Mouse (Mus musculus): ENCODE data around the gene Farp1. TPM values are rescaled to one million over a fixed set of nuclear protein-coding genes. Genes with fewer than 3 reads are reported as not detected.

The Farp1 gene
- polyA plus RNA-seq, 1 experiment from 2014 or later = 15.8 TPM

DNA sequence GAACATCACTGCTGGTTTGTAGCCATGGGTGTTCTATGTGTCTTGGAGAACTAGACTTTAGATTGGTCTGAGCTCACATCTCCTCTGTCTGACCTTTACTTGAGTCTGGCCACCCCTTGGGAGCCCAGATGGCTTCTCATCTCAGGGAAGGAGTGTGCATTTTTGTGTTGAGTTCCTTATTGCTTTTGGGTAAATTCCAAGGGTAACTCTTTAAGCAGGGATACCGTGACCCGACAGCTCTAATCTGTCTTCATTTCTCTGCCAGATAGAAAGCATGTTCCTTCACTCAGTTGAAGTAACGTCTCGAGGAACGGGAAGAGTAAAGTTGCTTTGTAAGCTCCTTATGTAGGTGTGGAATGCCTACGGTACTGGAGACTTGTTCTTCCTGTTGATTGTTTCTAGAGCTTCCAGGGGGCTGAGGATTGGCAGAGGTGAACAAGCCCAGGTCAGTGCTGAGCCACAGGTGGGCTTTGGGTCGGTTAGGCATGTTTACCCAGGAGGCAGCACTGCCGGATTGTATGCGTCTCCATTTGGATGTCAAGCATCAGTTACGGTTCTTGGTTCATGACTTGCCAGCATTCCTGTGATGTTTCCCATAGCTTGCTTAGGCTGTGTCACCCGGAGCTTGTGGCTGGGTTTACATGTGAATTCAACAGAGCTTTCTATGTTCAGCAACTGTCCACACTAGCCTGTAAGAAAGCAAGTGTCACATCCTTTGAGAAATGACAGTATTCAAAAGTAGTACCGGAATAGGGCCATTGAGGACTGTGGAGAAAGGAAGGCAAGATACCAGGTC, 62.8 kb downstream of the Farp1 start:
- WGBS = 57% methylated on average over 12 of the region's 12 CpGs
- H3K27me3 ChIP-seq (replicated peaks) = no peaks in the 10 kb centered on the region
- no peaks in the 10 kb centered on the region for H3K36me3 ChIP-seq
- no peak for ATAC-seq
- H3K4me2 ChIP-seq (replicated peaks) = no peak overlapping the region
- H3K9ac ChIP-seq = no peak overlapping the region
- peaks cover 34% of the 10 kb centered on the region for H3K4me1 ChIP-seq (replicated peaks)
- no peaks in the 10 kb centered on the region for H3K9me3 ChIP-seq
- H3K27ac ChIP-seq = no peak overlapping the region
- no peak overlapping the region for H3K4me3 ChIP-seq (replicated peaks)

DNA sequence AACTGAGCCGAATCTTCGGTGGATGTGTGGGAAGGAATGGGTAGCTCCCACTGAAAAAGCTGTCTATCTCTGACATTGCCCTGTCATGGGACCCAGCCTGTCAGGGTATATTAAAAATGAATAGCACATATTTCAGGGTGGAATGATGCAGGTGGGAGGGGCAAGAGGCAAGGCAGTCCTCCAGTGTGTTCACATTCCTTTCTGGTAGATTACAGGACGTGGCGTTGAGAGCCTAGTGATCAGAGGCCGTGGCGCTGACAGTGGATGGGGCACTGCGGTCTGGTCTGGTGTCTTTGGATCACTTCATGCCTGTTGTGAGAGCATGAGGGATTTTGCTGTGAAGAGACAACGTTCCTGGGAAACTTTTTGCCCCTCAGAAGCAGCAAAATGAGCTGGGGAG, 64.1 kb downstream of the Farp1 start:
- H3K36me3 ChIP-seq = no peaks in the 10 kb centered on the region
- no peaks in the 10 kb centered on the region for H3K27me3 ChIP-seq (replicated peaks)
- no peak for ATAC-seq
- H3K9me3 ChIP-seq = no peaks in the 10 kb centered on the region
- H3K4me1 ChIP-seq (replicated peaks) = peaks cover 40% of the 10 kb centered on the region
- H3K4me2 ChIP-seq (replicated peaks) = no peak overlapping the region
- 63% methylated on average over 8 of the region's 8 CpGs for WGBS
- no peak overlapping the region for H3K9ac ChIP-seq
- H3K4me3 ChIP-seq (replicated peaks) = no peak overlapping the region
- no peak overlapping the region for H3K27ac ChIP-seq

DNA sequence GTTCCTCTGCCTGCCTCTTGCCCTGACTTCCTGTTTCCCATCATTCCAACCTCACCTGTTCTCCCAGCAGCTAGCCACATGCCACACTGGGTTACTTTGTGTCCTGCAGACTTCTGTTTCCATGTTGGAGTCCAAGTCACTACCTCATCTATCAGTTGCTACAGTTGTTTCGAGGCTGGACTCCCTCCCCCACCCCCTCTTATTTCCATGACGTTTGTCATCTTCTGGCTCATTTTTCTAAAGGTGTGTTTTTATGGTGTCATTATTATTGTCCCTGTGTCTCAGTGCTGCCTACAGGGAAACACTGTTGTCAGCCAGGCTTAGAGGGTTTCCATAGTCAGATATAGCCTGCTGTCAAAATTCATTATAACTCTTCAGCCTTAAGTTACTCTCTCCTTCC, 64.9 kb downstream of the Farp1 start:
- Histone ChIP-seq H3K36me3 (no peaks in the 10 kb centered on the region), H3K4me1 (replicated peaks) (peaks cover 44% of the 10 kb centered on the region), H3K4me3 (replicated peaks) (no peak overlapping the region), H3K9ac (no peak overlapping the region), H3K27ac (no peak overlapping the region), H3K9me3 (no peaks in the 10 kb centered on the region), H3K4me2 (replicated peaks) (no peak overlapping the region), H3K27me3 (replicated peaks) (no peaks in the 10 kb centered on the region)
- ATAC-seq = no peak
- WGBS = 66% methylated on average over 2 of the region's 2 CpGs

DNA sequence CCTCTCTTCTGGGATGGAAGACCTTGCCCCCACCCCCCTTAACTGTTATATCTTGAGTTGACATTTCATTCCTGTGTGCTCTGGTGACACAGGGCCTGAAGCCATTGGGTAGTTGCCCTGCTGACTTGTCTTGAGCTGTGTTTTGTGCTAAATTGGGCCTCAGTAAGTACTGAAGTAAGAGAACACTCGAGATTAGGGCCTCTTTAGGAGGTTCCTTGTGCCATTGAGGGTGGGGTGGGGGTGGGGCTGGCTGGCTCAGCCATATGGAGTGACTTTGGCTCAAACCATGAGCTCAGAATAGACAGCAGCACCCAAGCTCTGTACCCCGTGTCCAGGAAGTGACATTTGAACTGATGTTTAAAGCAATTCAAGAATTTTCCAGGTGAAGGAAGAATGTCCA, 65.8 kb downstream of the Farp1 start:
- no peak overlapping the region for H3K4me3 ChIP-seq (replicated peaks)
- H3K9me3 ChIP-seq = no peaks in the 10 kb centered on the region
- WGBS = 21% methylated on average over 2 of the region's 2 CpGs
- H3K4me1 ChIP-seq (replicated peaks) = peaks cover 51% of the 10 kb centered on the region
- no peaks in the 10 kb centered on the region for H3K36me3 ChIP-seq
- no peak overlapping the region for H3K9ac ChIP-seq
- H3K27ac ChIP-seq = no peak overlapping the region
- no peak overlapping the region for H3K4me2 ChIP-seq (replicated peaks)
- no peaks in the 10 kb centered on the region for H3K27me3 ChIP-seq (replicated peaks)
- ATAC-seq = 0 out of 2 replicates have a peak, but pooled peaks have one; percentile 13

DNA sequence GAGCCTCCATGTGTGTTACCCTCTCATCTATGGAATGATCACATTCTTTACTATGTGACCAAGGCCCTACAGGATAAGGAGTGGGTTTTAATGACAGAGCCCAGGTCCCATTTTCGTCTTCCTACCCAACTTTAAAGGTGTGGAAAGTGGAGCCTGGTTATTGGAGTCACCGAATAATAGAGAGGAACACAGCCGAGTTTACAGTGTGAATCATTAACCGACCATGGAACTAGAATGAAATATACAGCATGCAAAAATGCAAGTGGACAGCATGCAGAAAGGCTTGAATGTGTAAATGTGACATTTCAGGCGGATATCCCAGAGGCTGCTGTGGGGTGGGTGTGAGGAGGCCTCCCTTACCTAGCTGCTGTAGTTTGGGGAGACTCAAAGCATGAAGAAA, 66.5 kb downstream of the Farp1 start:
- 59% methylated on average over 5 of the region's 5 CpGs for WGBS
- Histone ChIP-seq H3K27ac (no peak overlapping the region), H3K4me2 (replicated peaks) (no peak overlapping the region), H3K27me3 (replicated peaks) (no peaks in the 10 kb centered on the region), H3K36me3 (no peaks in the 10 kb centered on the region), H3K4me1 (replicated peaks) (peaks cover 58% of the 10 kb centered on the region), H3K4me3 (replicated peaks) (no peak overlapping the region), H3K9me3 (no peaks in the 10 kb centered on the region), H3K9ac (no peak overlapping the region)
- ATAC-seq = no peak

DNA sequence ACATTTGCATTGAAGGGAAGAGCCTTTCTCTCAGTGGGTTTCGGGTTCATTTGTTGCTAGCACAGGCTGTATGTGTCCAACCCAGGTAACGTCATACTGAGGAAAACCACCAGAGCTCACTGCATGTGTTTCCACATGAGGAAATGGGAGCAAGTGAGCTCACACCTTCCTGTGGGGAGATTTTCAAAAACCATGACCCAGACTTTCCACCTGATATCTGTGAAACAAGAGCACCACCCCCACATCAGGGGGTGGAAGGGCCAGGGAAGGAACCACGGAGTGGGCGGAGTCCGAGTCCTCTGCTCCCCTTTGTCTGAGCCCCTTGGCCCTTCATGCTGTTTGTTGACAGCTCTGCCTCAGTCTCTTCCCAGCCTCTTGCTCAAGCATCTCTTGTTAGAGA, 67.6 kb downstream of the Farp1 start:
- Histone ChIP-seq H3K4me2 (replicated peaks) (no peak overlapping the region), H3K4me3 (replicated peaks) (no peak overlapping the region), H3K9me3 (no peaks in the 10 kb centered on the region), H3K27me3 (replicated peaks) (no peaks in the 10 kb centered on the region), H3K27ac (peak overlapping the region; percentile 49; the same call in 1 of the 2 replicates), H3K36me3 (no peaks in the 10 kb centered on the region), H3K9ac (no peak overlapping the region), H3K4me1 (replicated peaks) (peaks cover 66% of the 10 kb centered on the region)
- WGBS = 86% methylated on average over 5 of the region's 5 CpGs
- ATAC-seq = no peak

DNA sequence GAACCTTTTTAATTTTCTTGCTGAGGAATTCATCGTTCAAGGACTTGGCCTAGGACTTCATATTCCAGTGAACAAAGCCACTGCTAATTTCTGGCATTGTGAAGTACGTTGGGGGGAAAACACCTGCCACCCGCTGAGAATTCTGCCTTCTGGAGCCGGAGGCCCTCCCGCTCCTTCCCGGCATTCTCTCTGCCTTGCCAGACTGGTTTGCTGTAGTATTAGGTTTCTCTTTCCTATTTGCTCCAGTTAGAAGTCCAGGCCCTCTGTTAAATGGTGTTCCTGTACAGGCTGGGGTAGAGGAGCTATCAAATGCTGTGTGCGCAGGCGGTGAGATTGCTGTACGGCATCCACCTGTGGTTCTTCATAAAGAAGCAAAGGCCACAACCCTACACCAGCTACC, 68.5 kb downstream of the Farp1 start:
- peak; percentile 67 for ATAC-seq
- Histone ChIP-seq H3K9ac (no peak overlapping the region), H3K36me3 (no peaks in the 10 kb centered on the region), H3K27me3 (replicated peaks) (no peaks in the 10 kb centered on the region), H3K27ac (peak overlapping the region; percentile 49), H3K4me3 (replicated peaks) (no peak overlapping the region), H3K9me3 (no peaks in the 10 kb centered on the region), H3K4me2 (replicated peaks) (peak overlapping the region; percentile 3; the same call in 1 of the 2 replicates), H3K4me1 (replicated peaks) (peaks cover 68% of the 10 kb centered on the region)
- WGBS = 60% methylated on average over 9 of the region's 9 CpGs

DNA sequence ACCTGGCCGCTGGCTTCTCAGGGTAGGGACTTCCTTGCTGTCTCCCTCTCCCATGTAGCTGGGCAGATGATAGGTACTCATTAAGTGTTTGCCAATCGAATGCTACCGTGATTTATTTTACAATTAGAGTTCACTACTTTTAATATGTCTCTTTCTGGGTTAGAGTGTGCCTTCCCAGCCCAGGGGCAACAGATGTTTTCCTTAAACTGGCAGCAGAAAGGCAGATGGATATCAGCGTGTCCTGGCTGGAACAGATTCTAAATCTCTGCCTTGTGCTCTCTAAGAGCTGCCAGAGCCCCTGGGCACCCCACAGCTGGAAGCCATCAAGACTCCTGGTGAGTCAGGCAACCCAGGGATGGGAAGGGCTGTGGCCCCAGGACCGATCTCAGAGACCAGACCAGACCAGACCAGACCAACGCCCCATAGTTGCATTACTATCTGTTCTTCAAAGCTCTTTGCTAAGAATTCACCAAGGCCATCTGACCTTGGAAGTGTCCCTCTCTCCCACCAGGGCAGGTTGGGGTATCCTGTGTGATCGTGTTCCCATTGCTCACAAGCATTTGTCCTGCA, 69.8 kb downstream of the Farp1 start:
- no peak overlapping the region for H3K9ac ChIP-seq
- H3K4me2 ChIP-seq (replicated peaks) = no peak overlapping the region
- H3K4me1 ChIP-seq (replicated peaks) = peaks cover 69% of the 10 kb centered on the region
- H3K36me3 ChIP-seq = no peaks in the 10 kb centered on the region
- H3K4me3 ChIP-seq (replicated peaks) = no peak overlapping the region
- H3K9me3 ChIP-seq = no peaks in the 10 kb centered on the region
- H3K27ac ChIP-seq = no peak overlapping the region
- no peak for ATAC-seq
- no peaks in the 10 kb centered on the region for H3K27me3 ChIP-seq (replicated peaks)
- 47% methylated on average over 7 of the region's 7 CpGs for WGBS

DNA sequence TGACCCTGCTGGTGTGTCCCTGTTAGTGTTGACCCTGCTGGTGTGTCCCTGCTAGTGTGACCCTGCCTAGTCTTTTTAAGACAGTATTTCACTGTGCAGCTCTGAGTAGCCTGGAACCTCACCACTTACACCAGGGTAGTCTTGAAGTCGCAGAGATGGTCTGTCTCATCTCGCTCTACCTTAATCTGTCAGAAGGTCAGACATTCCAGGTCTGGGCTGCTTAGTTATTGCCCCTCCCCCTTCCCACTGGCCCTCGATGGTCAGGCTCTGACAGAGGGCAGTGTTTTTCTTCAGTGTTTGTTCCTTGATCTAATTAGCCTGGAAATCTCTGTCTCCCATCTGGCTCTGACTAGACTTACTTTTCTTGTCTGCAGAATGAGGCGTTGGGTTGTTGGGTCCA, 71.9 kb downstream of the Farp1 start:
- Histone ChIP-seq H3K9me3 (no peaks in the 10 kb centered on the region), H3K9ac (no peak overlapping the region), H3K27me3 (replicated peaks) (no peaks in the 10 kb centered on the region), H3K27ac (no peak overlapping the region), H3K36me3 (no peaks in the 10 kb centered on the region), H3K4me2 (replicated peaks) (no peak overlapping the region), H3K4me3 (replicated peaks) (no peak overlapping the region), H3K4me1 (replicated peaks) (peaks cover 63% of the 10 kb centered on the region)
- WGBS = 42% methylated on average over 4 of the region's 4 CpGs
- no peak for ATAC-seq

DNA sequence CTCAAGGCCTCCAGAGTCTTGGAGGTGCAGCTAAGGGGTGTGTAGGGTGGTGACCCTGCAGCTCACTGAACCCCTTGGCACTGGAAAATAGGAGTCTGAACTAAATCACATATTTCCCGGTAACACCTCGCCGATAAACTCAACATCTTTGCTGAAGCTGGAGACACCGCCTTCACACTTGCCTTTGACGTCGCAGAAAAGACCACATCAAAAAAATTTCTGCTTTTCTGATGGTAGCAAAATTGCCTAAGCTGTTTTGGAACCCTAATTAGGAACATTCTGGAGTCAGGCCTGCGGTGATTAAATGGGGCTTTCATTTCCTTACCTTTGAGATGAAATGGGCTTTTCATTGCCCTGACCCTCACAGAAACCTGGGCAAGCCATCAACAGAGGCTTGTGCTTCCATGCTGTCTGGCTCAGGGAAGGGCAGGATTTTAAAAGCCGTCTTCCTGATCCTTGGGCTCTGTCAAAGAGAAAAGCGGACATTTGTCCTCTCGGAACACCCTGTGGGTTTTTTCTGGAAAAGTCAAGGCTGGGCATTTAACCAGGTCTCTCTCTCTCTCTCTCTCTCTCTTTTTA, 72.8 kb downstream of the Farp1 start:
- Histone ChIP-seq H3K36me3 (no peaks in the 10 kb centered on the region), H3K27ac (peak overlapping the region; percentile 72), H3K4me3 (replicated peaks) (no peak overlapping the region), H3K4me1 (replicated peaks) (peaks cover 57% of the 10 kb centered on the region), H3K9me3 (no peaks in the 10 kb centered on the region), H3K9ac (no peak overlapping the region), H3K27me3 (replicated peaks) (no peaks in the 10 kb centered on the region), H3K4me2 (replicated peaks) (no peak overlapping the region)
- ATAC-seq = no peak
- WGBS = 80% methylated on average over 10 of the region's 10 CpGs

DNA sequence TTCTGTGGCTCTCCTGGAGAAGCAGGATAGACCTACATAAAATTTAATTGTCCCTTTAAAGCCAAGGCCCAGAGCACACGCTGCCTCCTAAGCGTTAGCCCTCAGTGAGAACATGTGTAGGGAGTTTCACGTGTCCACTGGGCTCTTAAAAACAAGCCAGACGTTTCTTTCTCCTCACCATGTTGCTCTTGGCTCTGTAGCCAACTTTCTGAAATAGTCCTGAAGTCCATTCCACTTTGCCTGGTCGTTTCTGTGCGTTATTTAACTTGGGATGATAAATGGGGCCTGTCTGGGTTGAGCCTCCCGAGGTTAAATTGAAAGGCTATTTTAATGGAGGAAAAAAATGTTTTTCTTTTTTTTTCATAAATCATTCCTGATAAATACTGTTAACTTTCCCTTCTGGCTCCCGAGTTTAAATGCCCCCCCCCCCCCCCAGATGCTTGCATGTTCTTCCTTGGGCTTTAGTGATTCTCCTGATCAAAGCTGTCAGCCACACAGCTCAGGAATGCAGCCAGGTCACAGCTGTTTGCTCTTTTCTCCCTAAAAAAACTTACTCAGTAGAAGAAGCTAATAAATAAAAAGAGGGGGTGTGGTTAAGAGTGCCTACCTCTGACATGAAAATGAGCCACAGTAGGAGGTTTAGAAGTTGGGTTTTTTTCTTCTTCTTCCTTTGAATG, 73.6 kb downstream of the Farp1 start:
- H3K36me3 ChIP-seq = no peaks in the 10 kb centered on the region
- H3K4me2 ChIP-seq (replicated peaks) = peak overlapping the region; percentile 5; the same call in 1 of the 2 replicates
- H3K4me1 ChIP-seq (replicated peaks) = peaks cover 53% of the 10 kb centered on the region
- H3K4me3 ChIP-seq (replicated peaks) = no peak overlapping the region
- H3K9me3 ChIP-seq = no peaks in the 10 kb centered on the region
- 5% methylated on average over 8 of the region's 8 CpGs for WGBS
- peak overlapping the region; percentile 72 for H3K27ac ChIP-seq
- no peak overlapping the region for H3K9ac ChIP-seq
- H3K27me3 ChIP-seq (replicated peaks) = no peaks in the 10 kb centered on the region
- peak; percentile 40; the same call in 1 of the 2 replicates for ATAC-seq

DNA sequence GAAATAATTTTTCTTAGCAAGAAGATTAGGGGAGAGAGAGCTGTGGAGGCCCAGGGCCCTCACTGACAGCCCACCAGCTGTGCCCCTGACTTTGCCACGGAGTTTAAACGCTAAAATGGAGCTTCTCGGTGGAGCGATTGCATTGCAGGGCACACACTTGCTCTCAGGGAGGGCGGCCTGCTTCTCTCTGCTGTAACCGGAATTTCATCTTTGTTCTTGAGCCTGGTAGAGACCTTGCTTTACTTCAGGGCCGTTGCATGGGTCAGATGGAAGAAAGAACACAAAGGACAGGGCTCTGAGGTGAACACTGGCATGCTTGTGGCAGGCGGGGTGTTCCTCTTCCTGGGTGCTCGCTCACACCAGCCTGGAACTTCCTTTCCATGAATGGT, 74.1 kb downstream of the Farp1 start:
- Histone ChIP-seq H3K4me2 (replicated peaks) (no peak overlapping the region; the same call in 1 of the 2 replicates), H3K27me3 (replicated peaks) (no peaks in the 10 kb centered on the region), H3K9me3 (no peaks in the 10 kb centered on the region), H3K4me1 (replicated peaks) (peaks cover 52% of the 10 kb centered on the region), H3K36me3 (no peaks in the 10 kb centered on the region), H3K4me3 (replicated peaks) (no peak overlapping the region), H3K27ac (peak overlapping the region; percentile 69), H3K9ac (no peak overlapping the region)
- WGBS = 34% methylated on average over 9 of the region's 9 CpGs
- no peak; the same call in 1 of the 2 replicates for ATAC-seq
